Mouse (Mus musculus): Measurements from ENCODE around the gene BC048562. TPM values are rescaled to one million over a fixed set of nuclear protein-coding genes. Genes with fewer than 3 reads are reported as not detected.

The BC048562 gene
- polyA plus RNA-seq, 1 experiment from 2014 or later = not detected

DNA sequence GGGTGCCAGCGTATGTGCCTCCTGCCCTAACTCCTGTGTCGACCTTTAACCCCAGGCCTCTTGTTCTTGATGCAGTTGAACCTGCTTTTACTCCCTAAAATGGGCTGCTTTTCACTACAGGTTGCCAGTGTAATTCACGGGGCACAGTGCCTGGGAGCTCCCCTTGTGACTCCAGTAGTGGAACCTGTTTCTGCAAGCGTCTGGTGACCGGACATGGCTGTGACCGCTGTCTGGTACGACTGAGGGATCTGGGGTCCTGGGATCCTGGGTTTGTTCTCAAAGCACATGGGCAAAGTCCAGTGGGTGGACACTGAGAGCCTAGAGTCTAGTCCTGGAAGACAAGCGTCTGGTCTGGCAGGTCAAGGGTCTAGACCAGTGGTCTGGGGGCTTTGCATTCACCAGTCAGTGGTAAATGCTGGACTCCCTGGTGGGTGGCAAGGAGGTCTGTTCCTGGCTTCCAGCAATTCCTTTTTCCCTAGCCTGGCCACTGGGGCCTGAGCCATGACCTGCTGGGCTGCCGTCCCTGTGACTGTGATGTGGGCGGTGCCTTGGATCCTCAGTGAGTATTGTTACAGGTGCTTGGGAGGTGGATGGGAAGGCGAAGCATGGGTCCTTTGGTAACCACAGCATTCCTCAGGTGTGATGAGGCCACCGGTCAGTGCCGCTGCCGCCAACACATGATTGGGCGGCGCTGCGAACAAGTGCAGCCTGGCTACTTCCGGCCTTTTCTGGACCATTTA lies 46.9 kb downstream of the BC048562 start:
- Histone ChIP-seq H3K4me3 (replicated peaks) (no peak overlapping the region), H3K9me3 (no peaks in the 10 kb centered on the region), H3K4me1 (peaks cover 26% of the 10 kb centered on the region), H3K36me3 (replicated peaks) (peaks cover 50% of the 10 kb centered on the region), H3K27me3 (no peaks in the 10 kb centered on the region), H3K27ac (no peak overlapping the region), H3K4me2 (no peak overlapping the region), H3K9ac (no peak overlapping the region)
- ATAC-seq (ENCODE audit: low FRiP score) = no peak
- 91% methylated on average over 18 of the region's 18 CpGs for WGBS

DNA sequence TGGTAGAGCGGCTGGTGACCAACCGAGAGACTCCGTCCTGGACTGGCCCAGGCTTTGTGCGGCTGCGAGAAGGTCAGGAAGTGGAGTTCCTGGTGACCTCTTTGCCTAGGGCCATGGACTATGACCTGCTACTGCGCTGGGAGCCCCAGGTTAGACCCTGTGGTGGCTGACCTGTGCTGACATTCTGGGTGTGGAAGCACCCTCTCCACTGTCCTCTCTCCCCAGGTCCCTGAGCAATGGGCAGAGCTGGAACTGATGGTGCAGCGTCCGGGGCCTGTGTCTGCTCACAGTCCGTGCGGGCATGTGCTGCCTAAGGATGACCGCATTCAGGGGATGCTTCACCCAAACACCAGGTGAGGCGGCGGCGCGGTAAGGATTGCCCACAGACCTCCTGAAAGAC lies 47.7 kb downstream of the BC048562 start:
- H3K4me3 ChIP-seq (replicated peaks) = no peak overlapping the region
- H3K9me3 ChIP-seq = no peaks in the 10 kb centered on the region
- no peak overlapping the region for H3K9ac ChIP-seq
- no peaks in the 10 kb centered on the region for H3K27me3 ChIP-seq
- 95% methylated on average over 15 of the region's 15 CpGs for WGBS
- peaks cover 20% of the 10 kb centered on the region for H3K4me1 ChIP-seq
- no peak for ATAC-seq (ENCODE audit: low FRiP score)
- no peak overlapping the region for H3K27ac ChIP-seq
- peaks cover 58% of the 10 kb centered on the region for H3K36me3 ChIP-seq (replicated peaks)
- H3K4me2 ChIP-seq = no peak overlapping the region

DNA sequence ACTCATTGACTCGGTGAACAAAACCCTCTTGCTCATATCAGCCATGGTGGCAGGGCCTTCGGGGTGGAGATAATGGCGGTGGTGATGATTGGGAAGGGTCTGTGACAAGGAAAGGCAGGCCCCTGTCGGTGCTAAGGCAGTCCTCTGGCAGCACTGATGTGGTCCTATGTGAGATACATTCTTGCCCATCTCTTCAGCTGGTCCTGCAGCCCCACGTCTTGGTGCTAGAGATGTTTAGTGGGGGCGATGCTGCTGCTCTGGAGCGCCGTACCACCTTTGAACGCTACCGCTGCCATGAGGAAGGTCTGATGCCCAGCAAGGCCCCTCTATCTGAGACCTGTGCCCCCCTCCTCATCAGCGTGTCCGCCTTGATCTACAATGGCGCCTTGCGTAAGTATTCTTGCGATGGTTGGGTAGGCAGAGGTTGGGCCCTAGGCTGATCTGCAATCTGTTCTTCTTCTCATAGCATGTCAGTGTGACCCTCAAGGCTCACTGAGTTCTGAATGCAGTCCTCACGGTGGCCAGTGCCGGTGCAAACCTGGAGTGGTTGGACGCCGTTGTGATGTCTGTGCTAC lies 49.1 kb downstream of the BC048562 start:
- Histone ChIP-seq H3K36me3 (replicated peaks) (peaks cover 66% of the 10 kb centered on the region), H3K4me3 (replicated peaks) (no peak overlapping the region), H3K9me3 (no peaks in the 10 kb centered on the region), H3K4me1 (peaks cover 14% of the 10 kb centered on the region), H3K27ac (no peak overlapping the region), H3K4me2 (no peak overlapping the region), H3K27me3 (no peaks in the 10 kb centered on the region), H3K9ac (no peak overlapping the region)
- no peak for ATAC-seq (ENCODE audit: low FRiP score)
- 95% methylated on average over 19 of the region's 19 CpGs for WGBS

DNA sequence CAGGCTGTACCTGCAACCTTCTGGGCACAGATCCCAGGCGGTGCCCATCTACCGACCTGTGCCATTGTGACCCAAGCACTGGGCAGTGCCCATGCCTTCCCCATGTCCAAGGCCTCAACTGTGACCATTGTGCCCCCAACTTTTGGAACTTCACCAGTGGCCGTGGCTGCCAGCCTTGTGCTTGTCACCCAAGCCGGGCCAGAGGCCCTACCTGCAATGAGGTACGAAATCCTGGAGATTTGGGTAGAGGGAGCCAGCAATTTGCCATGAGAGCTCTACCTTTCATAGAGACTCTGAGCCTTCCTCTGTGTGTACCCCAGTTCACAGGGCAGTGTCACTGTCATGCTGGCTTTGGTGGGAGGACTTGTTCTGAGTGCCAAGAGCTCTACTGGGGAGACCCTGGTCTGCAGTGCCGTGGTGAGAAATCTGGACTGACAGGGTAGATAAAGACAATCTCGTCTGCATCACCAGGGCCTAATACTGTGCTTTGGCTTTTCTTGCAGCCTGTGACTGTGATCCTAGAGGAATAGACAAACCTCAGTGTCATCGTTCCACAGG lies 50.8 kb downstream of the BC048562 start:
- no peaks in the 10 kb centered on the region for H3K9me3 ChIP-seq
- peaks cover 17% of the 10 kb centered on the region for H3K4me1 ChIP-seq
- no peaks in the 10 kb centered on the region for H3K27me3 ChIP-seq
- ATAC-seq (ENCODE audit: low FRiP score) = no peak
- no peak overlapping the region for H3K9ac ChIP-seq
- H3K27ac ChIP-seq = no peak overlapping the region
- H3K4me2 ChIP-seq = no peak overlapping the region
- no peak overlapping the region for H3K4me3 ChIP-seq (replicated peaks)
- WGBS = 92% methylated on average over 8 of the region's 8 CpGs
- H3K36me3 ChIP-seq (replicated peaks) = peaks cover 62% of the 10 kb centered on the region

DNA sequence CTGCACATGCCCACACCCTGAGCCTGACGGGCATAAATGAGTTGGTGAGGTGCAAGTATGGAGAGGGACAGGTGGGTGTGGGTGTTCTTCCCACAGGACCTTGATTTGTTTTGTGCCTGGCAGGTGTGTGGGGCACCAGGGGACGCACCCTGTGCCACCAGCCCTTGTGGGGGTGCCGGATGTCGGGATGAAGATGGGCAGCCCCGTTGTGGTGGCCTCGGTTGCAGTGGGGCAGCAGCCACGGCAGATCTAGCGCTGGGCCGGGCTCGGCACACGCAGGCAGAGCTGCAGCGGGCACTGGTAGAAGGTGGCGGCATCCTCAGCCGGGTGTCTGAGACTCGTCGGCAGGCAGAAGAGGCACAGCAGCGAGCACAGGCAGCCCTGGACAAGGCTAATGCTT lies 52.1 kb downstream of the BC048562 start:
- Histone ChIP-seq H3K27ac (no peak overlapping the region), H3K27me3 (no peaks in the 10 kb centered on the region), H3K4me3 (replicated peaks) (no peak overlapping the region), H3K9me3 (no peaks in the 10 kb centered on the region), H3K36me3 (replicated peaks) (peaks cover 70% of the 10 kb centered on the region), H3K4me2 (no peak overlapping the region), H3K9ac (no peak overlapping the region), H3K4me1 (peaks cover 22% of the 10 kb centered on the region)
- ATAC-seq (ENCODE audit: low FRiP score) = no peak
- WGBS = 98% methylated on average over 17 of the region's 17 CpGs

DNA sequence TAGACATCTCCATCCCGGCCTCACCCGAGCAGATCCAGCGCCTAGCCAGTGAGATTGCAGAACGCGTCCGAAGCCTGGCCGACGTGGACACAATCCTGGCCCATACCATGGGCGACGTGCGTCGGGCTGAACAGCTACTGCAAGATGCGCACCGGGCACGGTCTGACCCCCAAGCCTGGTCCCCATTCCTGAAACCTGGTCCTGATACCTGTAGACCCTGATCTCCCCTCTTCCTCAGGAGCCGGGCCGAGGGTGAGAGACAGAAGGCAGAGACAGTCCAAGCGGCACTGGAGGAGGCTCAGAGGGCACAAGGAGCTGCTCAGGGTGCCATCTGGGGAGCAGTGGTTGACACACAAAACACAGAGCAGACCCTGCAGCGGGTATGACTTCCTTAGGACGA lies 52.9 kb downstream of the BC048562 start:
- Histone ChIP-seq H3K36me3 (replicated peaks) (peaks cover 70% of the 10 kb centered on the region), H3K4me2 (no peak overlapping the region), H3K9ac (0 out of 2 replicates have a peak overlapping the region, but pooled peaks have one; percentile 29), H3K4me1 (peaks cover 22% of the 10 kb centered on the region), H3K9me3 (no peaks in the 10 kb centered on the region), H3K27me3 (no peaks in the 10 kb centered on the region), H3K4me3 (replicated peaks) (no peak overlapping the region), H3K27ac (peak overlapping the region; percentile 97)
- ATAC-seq (ENCODE audit: low FRiP score) = no peak
- WGBS = 95% methylated on average over 20 of the region's 20 CpGs

DNA sequence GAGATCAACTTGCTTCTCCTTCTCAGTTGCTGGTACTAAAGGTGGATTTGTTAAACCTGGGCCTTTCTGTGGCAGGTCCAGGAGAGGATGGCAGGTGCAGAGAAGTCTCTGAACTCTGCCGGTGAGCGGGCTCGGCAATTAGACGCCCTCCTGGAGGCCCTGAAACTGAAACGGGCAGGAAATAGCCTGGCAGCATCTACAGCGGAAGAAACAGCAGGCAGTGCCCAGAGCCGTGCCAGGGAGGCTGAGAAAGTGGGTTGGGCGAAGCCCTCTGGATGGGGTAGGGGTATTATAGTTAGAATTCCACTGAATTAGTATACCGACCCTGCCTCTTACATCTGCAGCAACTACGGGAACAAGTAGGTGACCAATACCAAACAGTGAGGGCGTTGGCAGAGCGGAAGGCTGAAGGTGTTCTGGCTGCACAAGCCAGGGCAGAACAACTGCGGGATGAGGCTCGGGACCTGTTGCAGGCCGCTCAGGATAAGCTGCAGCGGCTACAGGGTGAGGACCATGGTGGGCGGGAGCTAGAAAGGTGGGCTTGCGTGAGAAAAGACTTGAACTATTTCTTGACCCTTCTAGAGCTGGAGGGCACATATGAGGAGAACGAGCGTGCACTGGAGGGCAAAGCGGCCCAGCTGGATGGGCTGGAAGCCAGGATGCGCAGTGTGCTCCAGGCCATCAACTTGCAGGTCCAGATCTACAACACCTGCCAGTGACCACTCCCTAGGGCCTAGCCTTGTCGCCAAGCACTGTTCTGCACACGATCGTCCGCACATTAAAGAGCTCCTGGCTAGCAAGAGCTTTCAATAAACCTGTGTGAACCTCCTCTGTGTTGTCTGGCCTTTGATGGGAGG lies 53.6 kb downstream of the BC048562 start:
- Histone ChIP-seq H3K4me3 (replicated peaks) (peak overlapping the region; percentile 98), H3K27me3 (no peaks in the 10 kb centered on the region), H3K9me3 (no peaks in the 10 kb centered on the region), H3K4me1 (peaks cover 22% of the 10 kb centered on the region), H3K9ac (peak overlapping the region; percentile 95), H3K27ac (peak overlapping the region; percentile 97), H3K4me2 (peak overlapping the region; percentile 89), H3K36me3 (replicated peaks) (peaks cover 75% of the 10 kb centered on the region)
- ATAC-seq (ENCODE audit: low FRiP score) = peak; percentile 45; the same call in 1 of the 2 replicates
- WGBS = 67% methylated on average over 26 of the region's 26 CpGs

DNA sequence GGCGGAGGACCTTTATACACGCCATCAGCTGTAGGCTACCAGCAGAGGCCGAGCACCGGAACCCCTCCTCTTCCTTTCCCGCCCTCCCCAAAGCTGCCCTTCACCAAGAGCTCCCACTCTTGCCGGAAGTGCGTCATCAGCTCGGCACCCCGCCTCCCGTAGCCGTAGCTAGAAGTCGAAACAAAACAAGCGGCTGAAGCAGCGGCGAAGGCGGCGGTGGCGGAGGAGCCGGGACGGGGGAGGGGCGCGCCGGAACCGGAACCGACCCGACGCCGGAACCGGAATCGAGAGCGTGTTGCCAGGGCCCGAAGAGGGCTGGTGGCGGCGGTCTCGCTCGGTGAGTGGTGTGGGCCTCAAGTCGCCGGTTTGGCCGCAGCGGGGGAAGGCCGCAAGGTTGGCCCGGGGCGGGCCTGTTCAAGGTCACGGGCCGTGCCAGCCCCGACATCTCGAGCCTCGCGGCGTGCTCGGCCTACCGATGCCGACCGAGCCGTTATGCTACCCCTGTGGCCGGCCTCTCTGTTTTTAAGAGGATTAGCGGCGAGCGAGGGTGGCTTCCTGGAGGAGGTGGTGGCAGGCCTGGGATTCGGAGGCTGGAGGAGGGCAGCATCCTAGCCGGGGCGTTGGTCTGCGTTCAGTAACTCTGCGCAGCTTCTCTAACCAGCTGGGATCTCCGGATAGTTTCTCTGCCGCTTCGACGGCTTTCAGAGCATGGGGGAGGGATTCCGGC lies 54.4 kb downstream of the BC048562 start, which contains the start of gene Usp19:
Usp19 (plus strand) TSS at position 44 of the 727 bp plus-strand sequence.
- H3K27me3 ChIP-seq = no peaks in the 10 kb centered on the region
- peak; percentile 95 for ATAC-seq (ENCODE audit: low FRiP score)
- peak within 1 kb of the TSS; percentile 89 for H3K4me2 ChIP-seq
- peak within 1 kb of the TSS; percentile 95 for H3K9ac ChIP-seq
- WGBS = under 1% methylated on average over 69 of the region's 69 CpGs
- peaks cover 75% of the 10 kb centered on the region for H3K36me3 ChIP-seq (replicated peaks)
- peaks cover 22% of the 10 kb centered on the region for H3K4me1 ChIP-seq
- peak within 1 kb of the TSS; percentile 97 for H3K27ac ChIP-seq
- H3K9me3 ChIP-seq = no peaks in the 10 kb centered on the region
- H3K4me3 ChIP-seq (replicated peaks) = peak within 1 kb of the TSS; percentile 98

DNA sequence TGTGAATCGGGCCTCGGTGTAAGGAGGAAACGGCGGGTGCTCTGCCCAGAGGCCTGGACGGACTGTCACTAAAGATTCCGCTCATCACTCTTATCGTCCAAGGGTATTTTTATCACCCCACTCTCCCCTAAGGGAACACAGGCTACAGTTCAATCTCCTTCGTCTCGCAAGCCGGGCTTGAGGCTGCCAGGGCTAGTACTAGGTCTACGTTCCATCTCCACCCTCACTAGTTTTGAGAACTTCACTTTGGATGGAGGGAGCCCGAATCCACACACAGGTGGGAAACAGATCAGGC lies 55.0 kb downstream of the BC048562 start:
- ATAC-seq (ENCODE audit: low FRiP score) = no peak
- no peaks in the 10 kb centered on the region for H3K27me3 ChIP-seq
- peak overlapping the region; percentile 97 for H3K27ac ChIP-seq
- WGBS = 18% methylated on average over 12 of the region's 12 CpGs
- peak overlapping the region; percentile 89 for H3K4me2 ChIP-seq
- H3K4me3 ChIP-seq (replicated peaks) = peak overlapping the region; percentile 98
- peaks cover 75% of the 10 kb centered on the region for H3K36me3 ChIP-seq (replicated peaks)
- peaks cover 22% of the 10 kb centered on the region for H3K4me1 ChIP-seq
- peak overlapping the region; percentile 95 for H3K9ac ChIP-seq
- no peaks in the 10 kb centered on the region for H3K9me3 ChIP-seq

DNA sequence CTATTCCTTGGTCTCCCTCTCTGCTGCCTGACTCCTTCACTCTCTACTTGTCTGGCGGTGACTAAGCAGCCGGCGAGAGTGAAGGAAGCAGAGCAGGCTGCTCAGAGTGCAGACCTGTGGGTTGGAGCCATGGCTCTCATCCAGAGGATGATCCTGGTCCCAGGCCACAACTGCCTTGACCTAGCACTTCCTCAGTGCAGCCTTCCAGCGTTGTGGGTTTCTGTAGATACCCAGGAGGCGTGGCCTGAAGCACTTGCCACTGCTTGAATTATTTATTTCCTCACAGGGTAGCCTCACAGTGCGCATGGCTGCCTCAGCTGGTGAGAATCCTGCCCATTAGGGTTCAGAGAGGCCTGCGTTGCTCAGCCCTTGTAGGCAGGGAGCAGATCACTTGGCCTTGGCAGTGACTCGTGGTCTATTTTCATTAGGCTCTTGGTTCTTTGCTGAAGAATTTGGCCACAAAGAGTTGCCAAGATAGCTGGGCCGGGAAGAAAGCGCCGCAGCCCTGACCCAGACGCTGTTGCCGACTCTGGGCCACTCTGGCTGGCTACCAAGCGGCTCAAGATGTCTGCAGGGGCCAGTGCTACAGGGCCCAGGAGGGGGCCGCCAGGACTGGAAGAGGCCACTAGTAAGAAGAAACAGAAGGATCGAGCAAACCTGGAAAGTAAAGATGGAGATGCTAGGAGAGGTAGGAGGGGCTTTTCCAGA lies 55.9 kb downstream of the BC048562 start:
- no peak for ATAC-seq (ENCODE audit: low FRiP score)
- Histone ChIP-seq H3K4me3 (replicated peaks) (peak overlapping the region; percentile 98), H3K36me3 (replicated peaks) (peaks cover 76% of the 10 kb centered on the region), H3K4me2 (peak overlapping the region; percentile 89), H3K27ac (0 out of 2 replicates have a peak overlapping the region, but pooled peaks have one; percentile 1), H3K27me3 (no peaks in the 10 kb centered on the region), H3K9ac (peak overlapping the region; percentile 95), H3K4me1 (peaks cover 22% of the 10 kb centered on the region), H3K9me3 (no peaks in the 10 kb centered on the region)
- WGBS = 91% methylated on average over 16 of the region's 16 CpGs

DNA sequence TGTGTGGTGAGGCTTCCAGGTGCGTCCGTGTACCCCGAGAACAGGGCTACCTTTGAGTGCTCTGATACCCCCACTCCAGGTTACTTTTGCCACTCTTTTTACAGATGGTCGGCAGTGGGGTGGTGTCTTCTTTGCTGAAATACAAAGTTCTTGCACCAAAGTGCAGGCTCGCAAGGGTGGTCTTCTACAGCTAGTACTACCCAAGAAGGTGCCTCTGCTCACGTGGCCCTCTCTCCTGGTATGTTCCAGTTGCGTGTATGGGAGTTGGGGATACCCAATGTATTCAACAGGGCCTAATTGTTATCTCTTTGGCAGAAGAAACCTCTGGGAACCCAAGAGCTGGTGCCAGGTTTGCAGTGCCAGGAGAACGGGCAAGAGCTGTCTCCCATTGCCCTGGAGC lies 57.0 kb downstream of the BC048562 start:
- WGBS = 95% methylated on average over 8 of the region's 8 CpGs
- H3K36me3 ChIP-seq (replicated peaks) = peaks cover 77% of the 10 kb centered on the region
- H3K4me3 ChIP-seq (replicated peaks) = no peak overlapping the region
- H3K9ac ChIP-seq = no peak overlapping the region
- no peaks in the 10 kb centered on the region for H3K27me3 ChIP-seq
- no peak overlapping the region for H3K4me2 ChIP-seq
- H3K9me3 ChIP-seq = no peaks in the 10 kb centered on the region
- H3K27ac ChIP-seq = no peak overlapping the region
- peaks cover 22% of the 10 kb centered on the region for H3K4me1 ChIP-seq
- ATAC-seq (ENCODE audit: low FRiP score) = no peak
